Mouse (Mus musculus) heart, adult 2 months (tissue): Measurements from ENCODE around the gene Setd2. TPM values are rescaled to one million over a fixed set of nuclear protein-coding genes. Genes with fewer than 3 reads are reported as not detected.

Experiments used
- DNase-seq, 2 experiments: peaks; one replicate each; pipeline ENCODE4 v3.0.0; 2021
- H3K27ac ChIP-seq: fragments of 200-600 bp; 2 replicates; pipeline ENCODE4 v1.8.1; 2022
- H3K27me3 ChIP-seq: fragments of 200-500 bp; 2 replicates; pipeline ENCODE4 v1.6.1; 2012; ENCODE audit warnings: mild to moderate bottlenecking, low read length, inconsistent platforms, mixed read lengths; ENCODE audit not compliant: control insufficient read depth, insufficient read depth
- H3K36me3 ChIP-seq: fragments of 200-500 bp; 2 replicates; pipeline ENCODE4 v1.6.1; 2012; ENCODE audit warnings: low read length, inconsistent platforms; ENCODE audit not compliant: control insufficient read depth, insufficient read depth
- H3K4me1 ChIP-seq: fragments of 200-500 bp; 2 replicates; pipeline ENCODE4 v1.6.1; 2011; ENCODE audit warnings: low read length; ENCODE audit not compliant: control insufficient read depth, insufficient read depth
- H3K4me3 ChIP-seq: fragments of 200-600 bp; 2 replicates; pipeline ENCODE4 v1.8.1; 2022
- H3K79me2 ChIP-seq: fragments of 200-500 bp; replicated peaks from 2 replicates; pipeline ENCODE4 v1.6.1; 2012; ENCODE audit warnings: mild to moderate bottlenecking, inconsistent platforms, low read length, moderate library complexity, mixed read lengths; ENCODE audit not compliant: control insufficient read depth, insufficient read depth
- H3K9ac ChIP-seq: fragments of 200-500 bp; 2 replicates; pipeline ENCODE4 v1.6.1; 2012; ENCODE audit warnings: low read depth, mild to moderate bottlenecking, control low read depth, inconsistent platforms, low read length, mixed read lengths
- CTCF ChIP-seq: fragments of 200-600 bp; IDR thresholded peaks from 2 replicates; pipeline ENCODE4 v1.8.1; 2022; ENCODE audit warnings: antibody characterized with exemption, mild to moderate bottlenecking, moderate library complexity
- EP300 ChIP-seq: fragments of 200-500 bp; IDR thresholded peaks from 2 replicates; pipeline ENCODE4 v1.6.1; 2011; ENCODE audit warnings: low read depth, low read length, control low read depth; ENCODE audit not compliant: insufficient read depth
- POLR2A ChIP-seq: fragments of 200-500 bp; IDR thresholded peaks from 2 replicates; pipeline ENCODE4 v1.6.1; 2011; ENCODE audit warnings: mild to moderate bottlenecking, low read depth, low read length, control low read depth; ENCODE audit not compliant: insufficient read depth
- WGBS: fragments of 180-500 bp; shearing (Covaris S2); methylation state at CpG from one replicate; pipeline ENCODE4 v1.1.7; 2018; 5-methylcytosine and 5-hydroxymethylcytosine counted together
- intact Hi-C: fragments of 180-260 bp; cut with DNase I; formaldehyde crosslinking; loops from one replicate; pipeline ENCODE4 v1.15.1; 2025
- polyA plus RNA-seq: library from polyadenylated mRNA; depleted of rRNA; stranded (reverse); fragments of >200 nt; gene quantifications from 2 replicates; pipeline ENCODE4 v1.2.3, GENCODE M21; 2012
- total RNA-seq, 2 experiments: library from RNA; stranded (reverse); gene quantifications; 2 replicates each; pipeline ENCODE4 v1.2.3; 2021

Gene Setd2
- total and polyA plus RNA-seq, 3 experiments: 22.4 to 37.7 (median 36.4) TPM

GRCm38 (mm10) chr9:110659521-110659920 is 127.1 kb downstream of the Setd2 start:
- TF ChIP-seq EP300: no peak
- no peak for TF ChIP-seq POLR2A
- TF ChIP-seq CTCF: no peak
- 88% methylated on average over 12 of the region's 12 CpGs for WGBS
- intact Hi-C loops: no loop called here
- Histone ChIP-seq H3K4me3 (no peak overlapping the region), H3K27me3 (no peaks in the 10 kb centered on the region), H3K27ac (no peak overlapping the region), H3K9ac (no peak overlapping the region), H3K79me2 (peaks cover 10% of the 10 kb centered on the region), H3K4me1 (peaks cover 8% of the 10 kb centered on the region), H3K36me3 (no peaks in the 10 kb centered on the region)
- no peak for DNase-seq

- WGBS: 96% methylated on average over 2 of the region's 2 CpGs
- Histone ChIP-seq H3K9ac (no peak overlapping the region), H3K27me3 (no peaks in the 10 kb centered on the region), H3K36me3 (no peaks in the 10 kb centered on the region), H3K27ac (no peak overlapping the region), H3K79me2 (peaks cover 10% of the 10 kb centered on the region), H3K4me3 (no peak overlapping the region), H3K4me1 (peaks cover 8% of the 10 kb centered on the region)
- no peak for DNase-seq
- intact Hi-C loops: no loop called here
- TF ChIP-seq CTCF (no peak), POLR2A (no peak), EP300 (no peak)
Measured at GRCm38 (mm10) chr9:110660208-110660607, 127.8 kb downstream of the Setd2 start.

- no peaks in the 10 kb centered on the region for H3K27me3 ChIP-seq
- peaks cover 7% of the 10 kb centered on the region for H3K4me1 ChIP-seq
- peaks cover 10% of the 10 kb centered on the region for H3K79me2 ChIP-seq
- intact Hi-C loops: no loop called here
- H3K27ac ChIP-seq: no peak overlapping the region
- no peaks in the 10 kb centered on the region for H3K36me3 ChIP-seq
- H3K4me3 ChIP-seq: no peak overlapping the region
- no peak for TF ChIP-seq EP300
- TF ChIP-seq CTCF: no peak
- no peak for TF ChIP-seq POLR2A
- DNase-seq: no peak
- 47% methylated on average over 7 of the region's 7 CpGs for WGBS
- H3K9ac ChIP-seq: no peak overlapping the region
Measured at GRCm38 (mm10) chr9:110660856-110661612, 128.6 kb downstream of the Setd2 start.

DNA sequence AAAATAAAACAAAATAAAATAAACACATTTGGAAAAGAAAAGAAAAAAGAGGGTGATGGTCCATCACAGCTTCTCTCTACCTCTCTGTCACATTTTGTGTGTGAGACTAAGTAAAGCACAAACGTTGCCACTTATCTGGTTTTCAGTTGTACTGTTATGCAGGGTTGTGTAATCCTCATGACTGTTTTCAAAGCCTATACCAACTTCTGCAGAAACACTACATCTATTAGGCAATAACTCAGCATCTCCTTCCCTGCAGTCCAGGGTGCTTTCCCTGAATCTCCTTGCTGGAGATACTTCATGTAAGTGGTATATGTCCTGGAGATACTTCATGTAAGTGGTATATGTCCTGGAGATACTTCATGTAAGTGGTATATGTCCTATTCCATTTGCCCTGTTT is 130.4 kb downstream of the Setd2 start:
- no peak overlapping the region for H3K4me3 ChIP-seq
- H3K79me2 ChIP-seq: peaks cover 14% of the 10 kb centered on the region
- H3K27ac ChIP-seq: no peak overlapping the region
- H3K4me1 ChIP-seq: peaks cover 18% of the 10 kb centered on the region
- no peak overlapping the region for H3K9ac ChIP-seq
- intact Hi-C loops: no loop called here
- H3K27me3 ChIP-seq: no peaks in the 10 kb centered on the region
- no peak for DNase-seq
- WGBS: 57% methylated on average over 1 of the region's 1 CpGs
- no peaks in the 10 kb centered on the region; the same call in 1 of the 2 replicates for H3K36me3 ChIP-seq
- no peak for TF ChIP-seq CTCF
- no peak for TF ChIP-seq EP300
- no peak for TF ChIP-seq POLR2A

GRCm38 (mm10) chr9:110665912-110666311 is 133.5 kb downstream of the Setd2 start:
- no peaks in the 10 kb centered on the region for H3K27me3 ChIP-seq
- DNase-seq: peak; percentile 50 to 74
- TF ChIP-seq CTCF: no peak
- peak; percentile 76; the same call in 1 of the 2 replicates for TF ChIP-seq EP300
- peak; percentile 69 for TF ChIP-seq POLR2A
- H3K79me2 ChIP-seq: peaks cover 17% of the 10 kb centered on the region
- no peak overlapping the region for H3K9ac ChIP-seq
- peak overlapping the region; percentile 78 for H3K27ac ChIP-seq
- intact Hi-C loops: no loop called here
- H3K36me3 ChIP-seq: no peaks in the 10 kb centered on the region; the same call in 1 of the 2 replicates
- WGBS: 22% methylated on average over 4 of the region's 4 CpGs
- no peak overlapping the region for H3K4me3 ChIP-seq
- peaks cover 28% of the 10 kb centered on the region for H3K4me1 ChIP-seq

- H3K4me1 ChIP-seq: peaks cover 32% of the 10 kb centered on the region
- H3K79me2 ChIP-seq: peaks cover 16% of the 10 kb centered on the region
- H3K9ac ChIP-seq: peak overlapping the region; percentile 39; the same call in 1 of the 2 replicates
- no peak overlapping the region for H3K4me3 ChIP-seq
- peak overlapping the region; percentile 78 for H3K27ac ChIP-seq
- intact Hi-C loops: no loop called here
- 31% methylated on average over 8 of the region's 8 CpGs for WGBS
- H3K27me3 ChIP-seq: no peaks in the 10 kb centered on the region
- H3K36me3 ChIP-seq: no peaks in the 10 kb centered on the region; the same call in 1 of the 2 replicates
- DNase-seq: no peak
- no peak for TF ChIP-seq CTCF
- TF ChIP-seq EP300: no peak
- TF ChIP-seq POLR2A: no peak
Measured at GRCm38 (mm10) chr9:110666374-110666773, 134.0 kb downstream of the Setd2 start.
